Mouse (Mus musculus): ENCODE measurements around the gene Phf2. TPM values are rescaled to one million over a fixed set of nuclear protein-coding genes. Genes with fewer than 3 reads are reported as not detected.

Phf2 gene
- total and polyA plus RNA-seq, 2 experiments from 2014 or later = 4.7 to 30.3 TPM

DNA sequence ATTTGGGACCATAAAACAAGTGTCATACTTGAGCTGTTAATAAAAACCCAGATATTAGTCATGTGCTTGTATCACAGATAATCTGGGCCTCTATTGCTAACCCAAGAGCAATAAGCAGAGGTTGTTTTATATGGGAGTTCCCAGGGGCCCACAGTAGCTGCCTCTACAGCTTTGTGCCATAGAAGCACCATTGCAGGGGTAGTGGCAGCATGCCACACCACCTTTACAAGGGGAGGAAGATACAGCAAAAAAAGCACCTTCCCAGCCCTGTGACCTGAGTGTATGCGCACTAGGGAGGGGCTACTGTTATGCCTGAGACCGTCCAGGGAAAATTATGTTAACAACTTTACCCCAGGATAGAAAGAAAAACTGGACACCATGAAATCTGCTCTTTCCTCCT is 34.5 kb upstream of the Phf2 start:
- H3K27ac ChIP-seq (ENCODE audit: low read depth, low read length) = no peak overlapping the region
- H3K9ac ChIP-seq = no peak overlapping the region
- no peak for DNase-seq
- H3K4me2 ChIP-seq (ENCODE audit: low read depth) = no peak overlapping the region
- no peaks in the 10 kb centered on the region for H3K9me3 ChIP-seq (ENCODE audit: low read length)
- no peaks in the 10 kb centered on the region for H3K4me1 ChIP-seq (ENCODE audit: insufficient read depth)
- no peak for TF ChIP-seq CTCF (IDR thresholded peaks at IDR 0.05; ENCODE audit: low read depth)
- no peaks in the 10 kb centered on the region for H3K27me3 ChIP-seq (ENCODE audit: insufficient read depth, low read length)
- no peak overlapping the region for H3K4me3 ChIP-seq (ENCODE audit: low read depth, low read length)
- H3K36me3 ChIP-seq (ENCODE audit: insufficient read depth) = peaks cover 42% of the 10 kb centered on the region
- WGBS = 95% methylated on average over 2 of the region's 2 CpGs
- no peak for ATAC-seq

DNA sequence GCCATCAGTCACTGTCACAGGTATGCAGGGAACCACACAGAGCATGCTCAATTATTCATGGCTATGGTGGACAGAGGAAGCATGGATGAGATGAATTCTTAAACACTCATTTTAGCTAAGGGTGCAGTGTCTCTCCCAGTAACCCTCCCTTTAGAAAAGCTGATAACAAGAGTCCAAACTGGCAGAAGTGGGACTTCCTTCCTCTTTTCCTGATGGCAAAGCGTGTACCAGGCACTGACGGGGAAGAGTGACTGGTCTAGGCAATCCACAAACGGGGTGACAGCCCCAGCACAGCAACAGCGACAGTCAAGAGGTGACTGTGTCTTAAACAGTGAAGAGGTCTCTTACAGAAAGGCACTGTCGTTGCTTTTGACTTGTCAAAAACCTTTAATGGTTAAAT is 24.5 kb upstream of the Phf2 start:
- Histone ChIP-seq H3K4me3 (ENCODE audit: low read depth, low read length) (no peak overlapping the region), H3K27ac (ENCODE audit: low read depth, low read length) (no peak overlapping the region), H3K27me3 (ENCODE audit: insufficient read depth, low read length) (no peaks in the 10 kb centered on the region), H3K9ac (no peak overlapping the region), H3K4me2 (ENCODE audit: low read depth) (no peak overlapping the region), H3K4me1 (ENCODE audit: insufficient read depth) (no peaks in the 10 kb centered on the region), H3K36me3 (ENCODE audit: insufficient read depth) (peaks cover 50% of the 10 kb centered on the region), H3K9me3 (ENCODE audit: low read length) (no peaks in the 10 kb centered on the region)
- DNase-seq (no peak), ATAC-seq (no peak)
- WGBS = 85% methylated on average over 5 of the region's 5 CpGs
- no peak for TF ChIP-seq CTCF (IDR thresholded peaks at IDR 0.05; ENCODE audit: low read depth)

DNA sequence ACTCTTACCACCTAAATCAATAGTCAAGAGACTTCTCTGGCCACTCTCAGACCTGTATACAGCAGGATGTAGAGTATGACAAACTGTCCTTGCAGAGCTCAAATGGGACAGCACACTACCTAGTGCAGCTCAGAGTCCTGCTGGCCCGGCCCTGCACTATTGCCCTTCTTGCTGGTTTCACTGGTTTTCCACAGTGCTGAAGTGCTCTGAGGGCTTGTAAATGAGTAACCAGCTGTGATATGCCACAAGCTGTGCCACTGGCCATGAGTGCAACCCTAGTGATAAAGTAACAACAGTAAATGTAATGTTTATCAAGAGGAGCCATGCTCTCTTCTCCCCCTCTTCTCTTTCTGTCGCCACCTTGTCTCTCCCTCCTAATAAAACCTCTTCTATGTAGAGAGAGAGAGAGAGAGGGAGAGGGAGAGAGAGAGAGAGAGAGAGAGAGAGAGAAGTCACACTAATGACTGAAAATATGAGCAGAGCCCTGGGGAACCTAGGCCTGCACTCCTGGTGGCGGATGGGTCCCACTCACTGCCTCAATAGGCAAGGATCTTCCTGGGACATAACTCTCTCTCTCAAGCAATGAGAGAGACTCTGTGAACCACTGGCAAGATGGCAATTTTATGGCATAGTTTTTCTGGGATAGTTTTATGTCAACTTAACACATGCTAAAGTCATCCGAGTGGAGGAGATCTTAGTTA is 19.5 kb upstream of the Phf2 start:
- no peak overlapping the region for H3K4me2 ChIP-seq (ENCODE audit: low read depth)
- no peaks in the 10 kb centered on the region for H3K4me1 ChIP-seq (ENCODE audit: insufficient read depth)
- H3K36me3 ChIP-seq (ENCODE audit: insufficient read depth) = peaks cover 58% of the 10 kb centered on the region
- H3K27ac ChIP-seq (ENCODE audit: low read depth, low read length) = no peak overlapping the region
- no peak overlapping the region for H3K9ac ChIP-seq
- ATAC-seq (no peak), DNase-seq (no peak)
- 90% methylated on average over 4 of the region's 4 CpGs for WGBS
- H3K27me3 ChIP-seq (ENCODE audit: insufficient read depth, low read length) = no peaks in the 10 kb centered on the region
- no peak for TF ChIP-seq CTCF (IDR thresholded peaks at IDR 0.05; ENCODE audit: low read depth)
- H3K9me3 ChIP-seq (ENCODE audit: low read length) = no peaks in the 10 kb centered on the region
- no peak overlapping the region for H3K4me3 ChIP-seq (ENCODE audit: low read depth, low read length)

DNA sequence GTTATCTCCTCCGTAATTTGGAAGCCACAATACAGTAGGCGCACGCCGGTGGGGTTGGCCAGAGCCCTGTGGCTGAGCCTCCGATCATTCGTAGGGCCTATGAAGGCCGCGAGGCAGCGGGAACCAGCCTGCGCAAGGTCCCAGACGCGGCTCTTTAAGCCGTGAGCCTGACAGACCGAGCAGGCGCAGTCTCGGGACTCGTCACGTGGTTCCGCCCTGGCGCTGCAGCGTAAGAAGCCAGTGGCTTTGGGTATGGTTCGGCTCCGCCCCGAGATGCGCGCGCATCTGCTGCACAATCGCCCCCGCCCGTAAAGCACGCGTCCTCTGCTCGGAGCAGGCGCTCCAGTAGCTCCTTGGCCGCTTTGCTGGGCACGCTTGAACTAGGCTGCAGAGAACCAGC is 7.6 kb upstream of the Phf2 start:
- H3K4me3 ChIP-seq (ENCODE audit: low read depth, low read length) = peak overlapping the region; percentile 37
- ATAC-seq (peak; percentile 100), DNase-seq (peak; percentile 99)
- H3K27ac ChIP-seq (ENCODE audit: low read depth, low read length) = peak overlapping the region; percentile 90
- H3K4me1 ChIP-seq (ENCODE audit: insufficient read depth) = 0 out of 2 replicates have a peak, but pooled peaks cover 7% of the 10 kb centered on the region
- no peaks in the 10 kb centered on the region for H3K27me3 ChIP-seq (ENCODE audit: insufficient read depth, low read length)
- peaks cover 28% of the 10 kb centered on the region for H3K36me3 ChIP-seq (ENCODE audit: insufficient read depth)
- H3K4me2 ChIP-seq (ENCODE audit: low read depth) = peak overlapping the region; percentile 70
- no peak for TF ChIP-seq CTCF (IDR thresholded peaks at IDR 0.05; ENCODE audit: low read depth)
- WGBS = 1% methylated on average over 36 of the region's 36 CpGs
- H3K9me3 ChIP-seq (ENCODE audit: low read length) = no peaks in the 10 kb centered on the region
- peak overlapping the region; percentile 72 for H3K9ac ChIP-seq

DNA sequence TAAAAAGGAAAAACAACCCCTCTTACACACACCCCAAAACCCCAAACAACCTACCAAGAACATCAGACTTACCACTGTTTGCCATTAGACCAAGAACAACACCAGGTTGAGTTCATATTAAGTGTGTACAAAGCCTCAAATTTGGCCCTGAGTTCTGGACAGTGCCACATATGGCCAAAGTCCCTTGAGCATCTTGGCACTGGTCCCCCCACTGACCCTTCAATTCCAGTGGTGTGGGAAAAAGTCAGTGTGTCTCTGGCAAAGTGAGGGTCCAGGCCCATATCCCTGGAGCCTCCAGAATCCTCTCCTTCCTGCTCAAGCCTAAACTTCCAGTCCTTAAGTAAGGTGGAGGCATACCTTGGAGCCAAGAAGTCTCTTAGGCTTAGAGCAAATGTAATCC is 6.9 kb upstream of the Phf2 start:
- Histone ChIP-seq H3K4me1 (ENCODE audit: insufficient read depth) (0 out of 2 replicates have a peak, but pooled peaks cover 7% of the 10 kb centered on the region), H3K9ac (peak overlapping the region; percentile 72), H3K36me3 (ENCODE audit: insufficient read depth) (peaks cover 24% of the 10 kb centered on the region), H3K27me3 (ENCODE audit: insufficient read depth, low read length) (no peaks in the 10 kb centered on the region), H3K4me3 (ENCODE audit: low read depth, low read length) (peak overlapping the region; percentile 37; the same call in 1 of the 2 replicates), H3K9me3 (ENCODE audit: low read length) (no peaks in the 10 kb centered on the region), H3K27ac (ENCODE audit: low read depth, low read length) (peak overlapping the region; percentile 90), H3K4me2 (ENCODE audit: low read depth) (peak overlapping the region; percentile 70)
- DNase-seq = no peak
- no peak for TF ChIP-seq CTCF (IDR thresholded peaks at IDR 0.05; ENCODE audit: low read depth)
- ATAC-seq = no peak

DNA sequence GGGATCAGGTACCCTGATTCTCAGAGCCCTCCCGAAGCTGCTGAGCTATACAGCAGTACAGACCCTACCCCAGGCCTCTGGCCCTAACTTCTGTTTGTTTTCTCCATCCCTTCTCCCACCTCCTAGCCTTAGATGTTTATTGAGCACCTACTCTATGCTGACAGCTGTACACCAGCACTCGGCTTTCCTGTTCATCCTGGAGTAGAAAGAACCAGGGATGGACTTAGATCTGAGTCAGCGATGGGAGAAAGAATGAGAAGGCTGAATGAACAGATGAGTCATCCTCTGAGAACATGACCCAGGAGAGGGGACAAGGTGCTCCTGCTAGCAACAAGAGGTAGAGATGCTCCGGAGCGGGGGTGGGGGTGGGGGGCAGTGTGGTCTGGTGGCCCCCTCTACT is 1.8 kb upstream of the Phf2 start:
- H3K9me3 ChIP-seq (ENCODE audit: low read length) = no peaks in the 10 kb centered on the region
- no peak for DNase-seq
- H3K27ac ChIP-seq (ENCODE audit: low read depth, low read length) = no peak overlapping the region
- no peak overlapping the region for H3K4me3 ChIP-seq (ENCODE audit: low read depth, low read length)
- peaks cover 21% of the 10 kb centered on the region for H3K4me1 ChIP-seq (ENCODE audit: insufficient read depth)
- peaks cover 8% of the 10 kb centered on the region for H3K36me3 ChIP-seq (ENCODE audit: insufficient read depth)
- no peak for TF ChIP-seq CTCF (IDR thresholded peaks at IDR 0.05; ENCODE audit: low read depth)
- no peak for ATAC-seq
- no peak overlapping the region for H3K4me2 ChIP-seq (ENCODE audit: low read depth)
- H3K27me3 ChIP-seq (ENCODE audit: insufficient read depth, low read length) = no peaks in the 10 kb centered on the region
- H3K9ac ChIP-seq = no peak overlapping the region
- WGBS = 88% methylated on average over 5 of the region's 5 CpGs

DNA sequence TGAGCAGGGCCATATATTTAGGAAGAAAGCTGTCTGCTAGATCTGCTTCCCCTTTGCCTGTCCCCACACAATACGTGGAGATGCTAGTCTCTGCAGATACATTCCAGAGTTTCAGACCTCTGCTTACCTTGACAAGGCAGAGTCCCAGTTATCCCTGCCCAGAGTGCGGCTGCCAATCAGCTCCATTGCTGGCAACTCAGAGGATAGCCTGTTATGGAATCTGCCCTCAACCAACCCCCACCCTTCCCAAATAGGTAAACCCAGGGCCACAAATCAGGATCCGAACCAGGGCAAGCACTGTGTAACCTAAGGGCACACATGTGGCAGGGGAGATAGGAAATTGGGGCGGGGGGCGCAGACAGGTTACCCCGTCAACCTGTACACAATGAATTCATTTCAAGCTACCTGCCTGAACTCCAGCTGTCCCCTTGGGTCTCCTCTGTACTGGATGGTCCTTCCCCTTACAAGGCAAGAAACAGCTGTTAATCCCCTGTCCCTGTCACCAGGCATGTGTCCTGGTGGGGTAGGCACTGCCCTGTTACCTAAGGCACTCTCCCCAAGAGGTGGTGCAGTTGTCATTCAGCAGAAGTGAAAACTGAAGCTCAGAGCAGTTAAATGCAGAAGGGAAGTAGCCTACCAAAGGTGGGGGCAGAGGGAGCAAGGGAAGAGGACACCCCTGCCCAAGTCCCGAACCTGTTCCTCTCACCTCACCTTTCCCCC is 1.1 kb upstream of the Phf2 start:
- DNase-seq (no peak), ATAC-seq (no peak)
- H3K9ac ChIP-seq = peak overlapping the region; percentile 91
- WGBS = 67% methylated on average over 7 of the region's 7 CpGs
- H3K9me3 ChIP-seq (ENCODE audit: low read length) = no peaks in the 10 kb centered on the region
- H3K36me3 ChIP-seq (ENCODE audit: insufficient read depth) = peaks cover 8% of the 10 kb centered on the region
- peak overlapping the region; percentile 91 for H3K4me3 ChIP-seq (ENCODE audit: low read depth, low read length)
- H3K4me1 ChIP-seq (ENCODE audit: insufficient read depth) = peaks cover 20% of the 10 kb centered on the region
- no peaks in the 10 kb centered on the region for H3K27me3 ChIP-seq (ENCODE audit: insufficient read depth, low read length)
- peak overlapping the region; percentile 92 for H3K4me2 ChIP-seq (ENCODE audit: low read depth)
- no peak overlapping the region for H3K27ac ChIP-seq (ENCODE audit: low read depth, low read length)
- TF ChIP-seq CTCF (IDR thresholded peaks at IDR 0.05; ENCODE audit: low read depth) = no peak

Data from forebrain, postnatal 0 days (tissue).